Mouse (Mus musculus): ENCODE data around the gene Ttc38.

Ttc38 gene

DNA sequence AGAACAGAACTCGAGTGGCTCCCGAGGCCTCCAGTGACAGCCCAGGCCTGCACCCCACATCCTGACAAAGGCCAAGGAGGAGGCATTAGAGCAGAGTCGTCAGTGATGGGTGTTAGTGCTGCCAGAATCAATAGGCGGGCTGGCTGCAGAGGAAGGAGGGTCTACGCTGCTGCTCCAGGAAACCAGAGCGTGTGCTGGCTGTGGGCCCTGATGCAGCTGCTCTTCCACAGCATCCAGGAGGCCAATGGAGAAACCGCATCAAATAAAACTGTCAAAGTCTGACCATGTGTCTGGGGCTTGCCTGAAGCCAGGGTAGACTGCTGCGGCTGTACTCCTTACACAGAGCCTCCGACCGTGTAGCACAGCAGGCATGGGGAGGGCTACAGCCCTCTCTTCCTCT is 65.0 kb downstream of the Ttc38 start:
- no peak for DNase-seq

DNA sequence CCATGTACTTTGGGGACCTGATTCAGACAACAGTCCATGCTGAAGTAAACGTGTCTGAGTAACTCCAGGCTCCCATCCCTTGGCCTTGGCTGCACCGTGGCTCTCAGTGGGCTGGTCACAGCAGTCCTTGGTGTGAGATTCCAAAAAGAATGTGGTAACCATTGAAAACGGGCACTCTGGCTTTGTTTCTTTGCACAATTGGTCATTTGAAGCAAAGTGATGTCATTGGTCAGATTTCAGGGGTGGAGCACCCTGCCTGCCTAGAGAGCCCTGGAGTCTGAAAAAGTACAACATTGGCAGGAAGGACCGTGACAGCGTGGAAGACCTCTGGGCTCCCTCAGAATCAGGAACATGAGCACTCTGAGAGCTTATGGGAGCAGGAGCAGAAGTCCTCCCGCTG is 67.3 kb downstream of the Ttc38 start:
- no peak for DNase-seq

GRCm38 (mm10) chr15:85900318-85900717 is 68.2 kb downstream of the Ttc38 start:
- no peak for DNase-seq

GRCm38 (mm10) chr15:85900801-85901200 is 68.7 kb downstream of the Ttc38 start:
- DNase-seq, result no peak

- no peak for DNase-seq
Measured at GRCm38 (mm10) chr15:85902505-85902904, 70.4 kb downstream of the Ttc38 start.

GRCm38 (mm10) chr15:85903826-85904225 is 71.7 kb downstream of the Ttc38 start:
- DNase-seq, result peak in 1 of 2 experiments; percentile 14

Measured in spleen, adult 18-20 months (tissue).